Mouse (Mus musculus) embryonic facial prominence, embryonic 10.5 days (tissue): ENCODE measurements around the gene Tapbp. TPM values are rescaled to one million over a fixed set of nuclear protein-coding genes. Genes with fewer than 3 reads are reported as not detected.
A peak's percentile ranks its signal among the peaks of the same experiment; 100 is the strongest.

Experiments used
- DNase-seq: peaks from one replicate; pipeline ENCODE4 v3.0.0-alpha.2; 2017; ENCODE audit warnings: low spot score
- H3K27ac ChIP-seq: fragments of 300-500 bp; sonication (generic); replicated peaks from 2 replicates; pipeline ENCODE4 v1.5.1; 2016; ENCODE audit warnings: mild to moderate bottlenecking
- H3K27me3 ChIP-seq: fragments of 300-500 bp; sonication (generic); replicated peaks from 2 replicates; pipeline ENCODE4 v1.6.1; 2016; ENCODE audit warnings: low read depth, mild to moderate bottlenecking; ENCODE audit not compliant: poor library complexity, severe bottlenecking
- H3K36me3 ChIP-seq: fragments of 300-500 bp; sonication (generic); replicated peaks from 2 replicates; pipeline ENCODE4 v1.6.1; 2016; ENCODE audit warnings: mild to moderate bottlenecking, moderate library complexity
- H3K4me1 ChIP-seq: fragments of 300-500 bp; sonication (generic); 2 replicates; pipeline ENCODE4 v1.6.1; 2016
- H3K4me3 ChIP-seq: fragments of 300-500 bp; sonication (generic); 2 replicates; pipeline ENCODE4 v1.5.1; 2016; ENCODE audit warnings: mild to moderate bottlenecking, moderate library complexity
- H3K9me3 ChIP-seq: fragments of 300-500 bp; sonication (generic); 2 replicates; pipeline ENCODE4 v1.6.1; 2016; ENCODE audit warnings: mild to moderate bottlenecking
- WGBS: fragments of 180-500 bp; shearing (Covaris S2); methylation state at CpG from one replicate; pipeline ENCODE4 v1.1.7; 2016; 5-methylcytosine and 5-hydroxymethylcytosine counted together
- polyA plus RNA-seq: library from polyadenylated mRNA; unstranded; fragments of >200 nt; fragmentation: Nextera tagmentation; extraction: Ambion mirVana; gene quantifications from 2 replicates; pipeline ENCODE4 v1.2.1, GENCODE M21; 2016

The Tapbp gene
- polyA plus RNA-seq, 1 experiment from 2014 or later = 11.8 TPM

DNA sequence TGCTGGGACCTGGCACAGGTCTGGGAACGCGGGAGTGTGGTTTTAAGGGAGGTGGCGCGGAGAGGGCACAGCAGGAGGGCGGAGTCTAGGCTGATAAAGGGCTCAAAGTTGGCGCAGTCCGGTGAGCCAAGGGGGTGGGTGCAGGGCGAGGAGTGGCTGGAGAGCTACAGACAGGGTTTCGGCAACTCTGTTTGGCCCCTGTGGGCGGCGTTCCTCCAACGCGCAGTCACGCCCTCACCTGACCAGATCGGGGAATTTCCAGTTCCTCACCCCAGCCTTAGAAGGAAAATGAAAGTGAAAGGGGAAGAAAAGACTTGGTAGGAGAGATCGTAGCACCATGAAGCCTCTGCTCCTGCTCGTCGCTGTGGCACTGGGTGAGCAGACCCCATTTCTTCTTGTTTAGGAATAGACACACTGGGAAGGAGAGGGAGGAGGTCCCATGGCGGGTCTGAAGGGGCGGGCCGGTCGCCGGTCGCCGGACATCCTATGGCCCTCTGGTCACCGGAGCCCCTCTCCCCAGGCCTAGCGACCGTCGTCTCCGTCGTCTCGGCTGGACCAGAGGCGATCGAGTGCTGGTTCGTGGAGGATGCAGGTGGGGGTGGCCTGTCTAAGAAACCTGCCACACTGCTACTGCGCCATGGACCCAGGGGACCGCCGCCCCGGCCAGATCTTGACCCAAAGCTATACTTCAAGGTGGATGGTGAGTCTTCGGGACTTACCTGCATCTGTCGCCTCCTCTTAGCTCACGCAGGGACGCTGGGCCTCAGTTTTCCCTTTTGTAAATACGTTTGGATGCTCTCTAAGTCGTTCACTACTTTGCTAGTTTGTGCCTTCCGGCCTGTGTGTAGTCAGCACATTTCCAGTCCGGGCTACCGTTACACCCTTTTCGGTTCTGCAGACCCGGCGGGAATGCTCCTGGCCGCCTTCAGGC, 3.9 kb downstream of the Tapbp start:
- DNase-seq = peak; percentile 57
- peak overlapping the region; percentile 65 for H3K27ac ChIP-seq
- H3K9me3 ChIP-seq = no peaks in the 10 kb centered on the region
- H3K4me3 ChIP-seq = peak overlapping the region; percentile 73
- peaks cover 10% of the 10 kb centered on the region; the same call in 1 of the 2 replicates for H3K27me3 ChIP-seq
- under 1% methylated on average over 52 of the region's 52 CpGs for WGBS
- peaks cover 59% of the 10 kb centered on the region for H3K4me1 ChIP-seq
- peaks cover 26% of the 10 kb centered on the region for H3K36me3 ChIP-seq

DNA sequence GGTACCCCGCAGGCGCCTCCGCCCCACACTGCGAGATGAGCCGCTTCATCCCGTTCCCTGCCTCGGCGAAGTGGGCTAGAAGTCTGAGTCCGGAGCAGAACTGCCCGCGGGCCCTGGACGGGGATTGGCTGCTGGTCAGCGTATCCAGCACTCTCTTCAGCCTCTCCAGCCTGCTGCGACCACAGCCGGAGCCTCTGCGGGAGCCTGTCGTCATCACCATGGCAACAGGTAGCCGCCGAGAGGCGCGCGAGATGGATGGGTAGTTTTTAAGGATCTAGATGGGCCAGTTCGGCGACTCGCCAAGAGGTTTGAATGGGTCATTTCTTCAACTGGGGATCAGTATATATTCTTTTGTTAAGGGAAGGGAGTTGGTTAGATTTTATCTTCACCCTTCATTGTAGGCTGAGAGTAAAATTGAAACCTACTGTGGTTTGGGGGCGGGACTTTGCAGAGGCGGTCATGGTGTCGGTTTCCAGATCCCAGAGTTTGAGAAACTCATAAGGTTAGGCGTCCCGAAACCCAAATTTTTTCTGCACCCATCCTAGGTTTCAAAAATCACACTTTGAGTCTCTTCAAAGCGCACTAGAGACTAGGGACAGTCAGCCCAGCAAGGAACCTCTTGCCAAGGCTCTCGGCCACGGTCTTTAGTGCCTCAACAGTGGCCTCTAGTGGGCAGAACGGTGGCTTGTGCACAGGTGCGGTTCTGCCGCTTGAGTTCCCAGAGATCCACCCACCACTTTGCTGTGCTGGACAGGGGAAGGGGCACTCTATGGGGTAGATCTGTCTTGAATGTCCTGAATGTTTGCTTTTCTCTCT, 4.8 kb downstream of the Tapbp start:
- peak; percentile 90 for DNase-seq
- peaks cover 27% of the 10 kb centered on the region for H3K36me3 ChIP-seq
- H3K4me3 ChIP-seq = peak overlapping the region; percentile 73
- WGBS = under 1% methylated on average over 36 of the region's 36 CpGs
- peaks cover 50% of the 10 kb centered on the region for H3K4me1 ChIP-seq
- H3K9me3 ChIP-seq = no peaks in the 10 kb centered on the region
- peaks cover 10% of the 10 kb centered on the region; the same call in 1 of the 2 replicates for H3K27me3 ChIP-seq
- H3K27ac ChIP-seq = peak overlapping the region; percentile 65

DNA sequence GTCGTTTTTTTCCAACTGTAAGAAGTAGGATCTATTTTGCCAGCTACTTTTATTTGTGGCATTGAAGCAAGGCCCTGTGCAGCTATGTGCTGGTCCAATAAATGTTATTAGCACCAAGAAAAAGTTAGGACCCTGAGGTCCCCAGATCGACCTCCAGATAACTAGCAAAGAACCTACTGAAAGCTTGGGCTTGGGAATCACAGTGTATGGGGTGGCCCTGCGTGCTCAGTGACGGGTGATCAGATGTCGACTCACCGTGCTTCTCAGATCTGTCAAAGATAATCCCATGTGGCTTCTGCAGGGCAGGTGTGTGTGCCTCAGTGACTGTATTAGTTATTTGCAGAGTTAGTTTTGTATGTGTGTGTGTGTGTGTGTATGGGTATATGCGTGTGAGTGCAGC, 5.7 kb downstream of the Tapbp start:
- peaks cover 49% of the 10 kb centered on the region for H3K4me1 ChIP-seq
- H3K4me3 ChIP-seq = peak overlapping the region; percentile 73; the same call in 1 of the 2 replicates
- H3K27ac ChIP-seq = no peak overlapping the region
- H3K36me3 ChIP-seq = peaks cover 36% of the 10 kb centered on the region
- no peak for DNase-seq
- H3K9me3 ChIP-seq = no peaks in the 10 kb centered on the region
- 89% methylated on average over 7 of the region's 7 CpGs for WGBS
- peaks cover 10% of the 10 kb centered on the region; the same call in 1 of the 2 replicates for H3K27me3 ChIP-seq

DNA sequence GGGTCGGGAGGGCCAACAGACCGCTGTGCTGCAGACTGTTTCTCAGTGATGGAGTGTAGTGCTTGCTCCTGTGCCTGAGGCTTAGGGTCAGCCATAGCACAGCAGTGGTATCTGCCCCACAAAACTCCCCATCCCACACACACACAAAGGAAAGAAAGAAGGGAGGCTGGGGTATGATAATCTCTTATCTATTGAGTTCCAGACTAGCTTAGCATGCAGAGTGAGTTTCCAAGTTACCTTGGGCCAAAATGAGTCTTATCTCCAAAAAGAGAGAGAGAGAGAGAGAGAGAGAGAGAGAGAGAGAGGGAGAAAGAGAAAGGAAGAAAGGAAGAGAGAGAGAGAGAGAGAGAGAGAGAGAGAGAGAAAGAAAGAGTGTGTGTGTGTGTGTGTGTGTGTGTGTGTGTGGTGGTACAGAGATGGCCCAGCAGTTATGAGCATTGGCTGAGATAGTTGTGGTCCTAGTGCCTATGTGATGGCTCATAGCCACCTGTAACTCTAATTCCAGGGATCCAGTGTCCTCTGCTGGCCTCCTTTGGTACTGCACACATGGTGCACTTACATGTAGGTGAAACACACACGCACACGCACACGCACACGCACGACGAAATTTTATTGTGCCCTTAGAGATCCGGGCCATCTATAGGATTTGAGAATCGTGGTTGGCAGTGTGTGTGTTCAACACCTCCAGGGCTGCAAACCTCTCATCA, 9.0 kb downstream of the Tapbp start:
- H3K36me3 ChIP-seq = peaks cover 25% of the 10 kb centered on the region
- H3K27ac ChIP-seq = no peak overlapping the region
- no peaks in the 10 kb centered on the region for H3K9me3 ChIP-seq
- DNase-seq = no peak
- 0 out of 2 replicates have a peak overlapping the region, but pooled peaks have one; percentile 28 for H3K4me3 ChIP-seq
- peaks cover 31% of the 10 kb centered on the region for H3K4me1 ChIP-seq
- no peaks in the 10 kb centered on the region for H3K27me3 ChIP-seq
- WGBS = 86% methylated on average over 10 of the region's 10 CpGs

DNA sequence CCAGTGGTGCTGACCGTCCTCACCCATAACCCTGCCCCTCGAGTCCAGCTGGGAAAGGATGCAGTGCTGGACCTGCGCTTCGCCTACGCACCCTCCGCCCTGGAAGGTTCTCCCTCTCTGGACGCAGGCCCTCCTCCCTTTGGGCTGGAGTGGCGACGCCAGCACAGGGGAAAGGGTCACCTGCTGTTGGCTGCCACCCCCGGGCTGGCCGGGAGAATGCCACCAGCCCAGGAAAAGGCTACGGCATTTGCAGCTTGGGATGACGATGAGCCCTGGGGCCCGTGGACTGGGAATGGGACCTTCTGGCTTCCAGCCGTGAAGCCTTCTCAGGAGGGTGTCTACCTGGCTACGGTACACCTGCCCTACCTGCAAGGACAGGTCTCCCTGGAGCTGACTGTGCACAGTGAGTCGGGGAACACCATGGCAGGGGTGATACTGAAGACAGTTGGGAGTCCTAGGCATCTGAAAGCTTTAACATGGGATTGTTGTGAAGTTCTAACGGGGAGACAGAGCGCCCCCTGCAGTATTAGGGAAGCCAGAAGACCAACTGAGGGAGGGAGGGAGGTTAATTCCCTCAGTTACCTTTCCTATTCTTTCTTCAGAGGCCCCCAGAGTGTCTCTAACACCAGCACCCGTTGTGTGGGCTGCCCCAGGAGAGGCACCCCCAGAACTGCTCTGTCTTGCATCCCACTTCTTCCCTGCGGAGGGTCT, 9.9 kb downstream of the Tapbp start:
- Histone ChIP-seq H3K4me3 (peak overlapping the region; percentile 19; the same call in 1 of the 2 replicates), H3K4me1 (peaks cover 31% of the 10 kb centered on the region), H3K36me3 (peaks cover 25% of the 10 kb centered on the region), H3K27me3 (no peaks in the 10 kb centered on the region), H3K27ac (no peak overlapping the region), H3K9me3 (no peaks in the 10 kb centered on the region)
- WGBS = 80% methylated on average over 21 of the region's 21 CpGs
- DNase-seq = no peak

DNA sequence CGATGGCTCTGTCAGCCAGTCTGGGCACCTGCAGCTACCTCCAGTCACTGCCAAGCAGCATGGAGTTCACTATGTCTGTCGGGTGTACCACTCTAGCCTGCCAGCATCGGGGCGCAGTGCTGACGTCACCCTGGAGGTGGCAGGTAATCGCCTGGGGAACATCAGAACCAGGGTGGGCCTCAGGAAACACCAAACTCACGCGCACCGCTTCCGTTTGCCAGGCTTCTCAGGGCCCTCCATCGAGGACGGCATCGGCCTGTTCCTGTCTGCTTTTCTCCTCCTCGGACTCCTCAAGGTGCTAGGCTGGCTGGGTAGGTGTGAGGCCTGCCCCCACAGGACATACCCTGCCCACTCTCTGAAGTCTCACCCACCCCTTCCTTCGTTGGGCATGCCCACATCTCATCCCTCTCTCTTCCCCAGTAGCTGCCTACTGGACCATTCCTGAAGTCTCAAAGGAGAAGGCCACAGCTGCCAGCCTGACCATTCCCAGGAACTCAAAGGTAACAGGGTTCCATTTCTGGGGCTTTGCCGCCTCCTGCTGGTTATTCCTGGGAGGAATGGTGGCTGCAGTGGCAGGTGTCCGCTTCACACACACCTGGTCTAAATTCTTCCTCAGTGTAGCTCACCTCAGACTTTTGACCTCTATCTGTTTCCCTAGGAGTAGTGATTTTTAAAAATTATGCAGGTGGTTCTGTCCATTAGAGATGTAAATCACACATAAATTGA, 10.7 kb downstream of the Tapbp start:
- Histone ChIP-seq H3K27me3 (peaks cover 1% of the 10 kb centered on the region; the same call in 1 of the 2 replicates), H3K4me3 (0 out of 2 replicates have a peak overlapping the region, but pooled peaks have one; percentile 18), H3K27ac (no peak overlapping the region), H3K4me1 (peaks cover 32% of the 10 kb centered on the region), H3K9me3 (no peaks in the 10 kb centered on the region), H3K36me3 (peaks cover 25% of the 10 kb centered on the region)
- DNase-seq = peak; percentile 45
- 75% methylated on average over 17 of the region's 17 CpGs for WGBS

DNA sequence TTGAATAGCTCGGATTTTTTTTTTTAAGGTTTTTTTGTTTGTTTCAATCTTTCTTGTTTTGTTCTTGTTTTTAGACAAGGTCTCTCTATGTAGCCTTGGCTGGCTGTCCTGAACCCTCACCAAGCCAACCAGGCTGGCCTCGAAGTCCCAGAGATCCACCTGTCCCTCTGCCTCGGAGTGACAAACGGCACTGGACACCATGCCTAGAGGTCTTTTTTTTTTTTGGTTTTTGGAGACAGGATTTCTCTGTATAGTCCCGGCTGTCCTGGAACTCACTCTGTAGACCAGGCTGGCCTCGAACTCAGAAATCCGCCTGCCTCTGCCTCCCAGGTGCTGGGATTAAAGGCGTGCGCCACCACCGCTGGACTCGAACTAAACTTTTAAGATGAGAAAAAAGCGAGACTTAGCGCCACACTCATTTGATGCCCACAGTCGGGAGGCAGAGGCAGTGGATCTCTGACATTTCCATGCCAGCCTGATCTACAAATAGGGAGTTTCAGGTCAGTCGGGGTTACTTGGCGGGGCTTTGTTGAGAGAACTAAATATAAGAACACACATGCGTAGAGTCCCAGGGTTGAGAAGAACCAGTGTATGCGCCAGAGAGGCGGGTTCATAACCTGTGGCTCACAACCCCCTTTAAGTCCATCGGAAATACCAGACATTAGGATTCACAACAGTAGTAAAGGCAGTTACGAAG, 12.7 kb downstream of the Tapbp start:
- Histone ChIP-seq H3K4me3 (peak overlapping the region; percentile 91), H3K9me3 (no peaks in the 10 kb centered on the region), H3K4me1 (peaks cover 49% of the 10 kb centered on the region), H3K36me3 (peaks cover 41% of the 10 kb centered on the region), H3K27me3 (peaks cover 3% of the 10 kb centered on the region; the same call in 1 of the 2 replicates), H3K27ac (peak overlapping the region; percentile 90; the same call in 1 of the 2 replicates)
- DNase-seq = no peak
- 65% methylated on average over 21 of the region's 21 CpGs for WGBS

DNA sequence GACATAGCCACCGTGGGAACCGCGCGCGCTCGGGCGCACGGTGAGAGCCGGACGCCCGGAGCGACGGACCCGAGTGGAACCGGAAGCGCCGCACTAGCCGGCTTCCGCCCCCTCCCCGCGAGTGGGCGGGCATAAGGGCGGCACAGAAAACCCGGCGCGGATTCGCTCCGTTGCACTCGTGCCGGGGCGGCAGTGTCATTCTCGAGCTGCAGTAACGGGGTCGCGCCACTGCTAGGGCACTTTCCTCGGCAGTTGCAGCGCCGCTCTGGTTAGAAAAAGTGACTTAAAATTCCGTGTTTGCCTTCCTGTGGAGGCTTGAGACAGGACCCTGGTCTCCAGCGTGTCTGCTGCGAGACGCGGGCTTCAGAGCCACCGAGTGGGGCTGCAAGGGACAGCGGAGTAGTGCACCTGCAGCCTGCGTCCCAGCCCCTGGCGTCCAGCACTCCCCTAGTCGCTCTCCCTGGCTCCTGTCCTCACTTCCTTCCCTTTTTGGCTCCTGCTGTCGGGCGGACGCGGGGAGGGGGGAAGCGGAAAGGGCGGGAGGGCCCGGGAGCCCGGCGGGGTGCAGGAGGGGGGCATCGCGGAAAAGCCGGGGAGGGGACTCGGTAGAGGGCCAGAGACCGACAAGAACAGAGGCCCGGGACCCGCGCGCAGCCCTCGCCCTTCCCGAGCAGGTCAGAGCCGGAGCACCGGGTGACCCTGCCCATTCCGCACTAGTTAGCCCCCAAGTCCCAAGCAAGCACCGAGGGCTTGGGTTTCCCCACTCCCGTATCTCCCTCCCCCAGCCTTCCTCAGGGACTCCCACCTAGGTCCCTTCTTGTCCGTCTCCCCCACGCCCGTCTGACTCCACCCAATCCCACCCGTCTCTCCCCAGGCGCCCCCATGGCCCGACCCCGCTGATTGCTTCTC, 13.9 kb downstream of the Tapbp start, which contains the start of gene Rgl2:
Gene Rgl2 (plus strand): TSS at position 173 of the 909 bp plus-strand sequence.
- WGBS = under 1% methylated on average over 80 of the region's 80 CpGs
- peaks cover 3% of the 10 kb centered on the region; the same call in 1 of the 2 replicates for H3K27me3 ChIP-seq
- H3K9me3 ChIP-seq = no peaks in the 10 kb centered on the region
- peak; percentile 96 for DNase-seq
- peak within 1 kb of the TSS; percentile 90 for H3K27ac ChIP-seq
- H3K4me1 ChIP-seq = peaks cover 49% of the 10 kb centered on the region
- peaks cover 53% of the 10 kb centered on the region for H3K36me3 ChIP-seq
- H3K4me3 ChIP-seq = peak within 1 kb of the TSS; percentile 91

DNA sequence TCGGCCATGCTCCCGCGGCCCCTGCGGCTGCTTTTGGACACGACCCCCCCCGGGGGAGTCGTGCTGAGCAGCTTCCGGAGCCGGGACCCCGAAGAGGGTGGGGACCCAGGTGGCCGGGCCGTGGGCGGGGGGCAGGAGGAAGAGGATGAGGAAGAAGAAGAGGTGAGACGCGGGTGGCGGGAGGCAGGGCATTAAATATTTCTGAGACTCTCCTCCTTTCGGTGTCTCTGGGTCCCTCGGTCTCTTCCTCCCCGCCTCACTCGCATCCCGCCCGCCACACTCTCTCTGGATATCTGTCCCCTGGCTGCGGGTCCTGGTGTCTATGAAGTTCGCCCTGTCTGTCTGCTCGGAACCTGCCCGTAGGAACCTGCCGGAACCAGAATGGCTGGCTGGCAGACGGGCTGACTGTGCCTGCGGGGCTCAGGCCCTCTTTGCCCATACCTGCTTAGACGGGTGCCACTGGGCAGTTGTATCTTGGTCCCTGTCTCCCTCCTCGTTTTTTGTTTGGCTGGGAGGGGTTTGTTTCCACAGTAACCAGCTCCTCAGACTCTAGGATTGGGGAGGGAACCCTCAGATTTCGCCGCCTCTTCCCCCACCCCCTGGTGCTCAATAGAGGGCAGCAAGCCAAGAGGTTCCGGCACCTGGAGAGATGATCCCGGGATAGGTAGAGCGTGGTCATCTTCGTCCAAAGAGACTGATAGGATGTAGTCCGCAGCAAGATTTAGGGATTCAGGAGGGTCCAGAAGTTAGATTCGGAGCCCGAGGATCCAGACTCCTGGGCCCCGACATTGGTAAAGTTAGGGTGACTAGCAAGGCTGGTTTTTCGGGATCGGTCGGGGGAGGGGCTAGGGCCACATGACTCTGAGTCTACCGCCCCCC, 14.8 kb downstream of the Tapbp start:
- H3K27ac ChIP-seq = peak overlapping the region; percentile 90
- no peaks in the 10 kb centered on the region for H3K9me3 ChIP-seq
- peak; percentile 60 for DNase-seq
- under 1% methylated on average over 45 of the region's 45 CpGs for WGBS
- H3K4me1 ChIP-seq = peaks cover 52% of the 10 kb centered on the region
- H3K36me3 ChIP-seq = peaks cover 54% of the 10 kb centered on the region
- H3K4me3 ChIP-seq = peak overlapping the region; percentile 91
- H3K27me3 ChIP-seq = peaks cover 3% of the 10 kb centered on the region; the same call in 1 of the 2 replicates
